Mouse (Mus musculus) embryonic facial prominence, embryonic 11.5 days (tissue): ENCODE data around the gene Thbd. TPM values are rescaled to one million over a fixed set of nuclear protein-coding genes. Genes with fewer than 3 reads are reported as not detected.

Experiments used
- ATAC-seq: fragments of 200-750 bp; cut with Nextera tagmentation; replicated peaks from 2 replicates; pipeline ENCODE4 v1.8.0; 2017; ENCODE audit warnings: low read depth; ENCODE audit not compliant: insufficient number of reproducible peaks, low FRiP score, low TSS enrichment
- DNase-seq: peaks from one replicate; pipeline ENCODE4 v3.0.0-alpha.2; 2015; ENCODE audit warnings: low spot score
- H3K27ac ChIP-seq: fragments of 300-500 bp; sonication (generic); replicated peaks from 2 replicates; pipeline ENCODE4 v1.5.1; 2014; ENCODE audit warnings: mild to moderate bottlenecking, low read depth, low read length, control low read depth
- H3K27me3 ChIP-seq: fragments of 300-500 bp; sonication (generic); 2 replicates; pipeline ENCODE4 v1.6.1; 2014; ENCODE audit warnings: mild to moderate bottlenecking, low read length, moderate library complexity, mixed read lengths; ENCODE audit not compliant: control insufficient read depth, insufficient read depth
- H3K36me3 ChIP-seq: fragments of 300-500 bp; sonication (generic); replicated peaks from 2 replicates; pipeline ENCODE4 v1.6.1; 2014; ENCODE audit warnings: low read depth, mild to moderate bottlenecking, low read length, moderate library complexity, mixed read lengths; ENCODE audit not compliant: control insufficient read depth, insufficient read depth
- H3K4me1 ChIP-seq: fragments of 300-500 bp; sonication (generic); 2 replicates; pipeline ENCODE4 v1.6.1; 2014; ENCODE audit warnings: low read length, mixed read lengths; ENCODE audit not compliant: control insufficient read depth, insufficient read depth
- H3K4me2 ChIP-seq: fragments of 300-500 bp; sonication (generic); 2 replicates; pipeline ENCODE4 v1.6.1; 2014; ENCODE audit warnings: low read depth, mild to moderate bottlenecking, control low read depth, low read length, moderate library complexity
- H3K4me3 ChIP-seq: fragments of 300-500 bp; sonication (generic); 2 replicates; pipeline ENCODE4 v1.5.1; 2014; ENCODE audit warnings: low read depth, low read length, control low read depth
- H3K9ac ChIP-seq: fragments of 300-500 bp; sonication (generic); replicated peaks from 2 replicates; pipeline ENCODE4 v1.6.1; 2014; ENCODE audit warnings: mild to moderate bottlenecking, control low read depth, low read length
- H3K9me3 ChIP-seq: fragments of 300-500 bp; sonication (generic); replicated peaks from 2 replicates; pipeline ENCODE4 v1.6.1; 2016; ENCODE audit warnings: mild to moderate bottlenecking, low read length, inconsistent platforms, mixed read lengths; ENCODE audit not compliant: control insufficient read depth
- WGBS: fragments of 180-500 bp; shearing (Covaris S2); extraction: QIAGEN DNeasy Blood & Tissue Kit; methylation state at CpG from one replicate; pipeline ENCODE4 v1.1.7; 2014; 5-methylcytosine and 5-hydroxymethylcytosine counted together
- polyA plus RNA-seq: library from polyadenylated mRNA; unstranded; fragments of >200 nt; fragmentation: Nextera tagmentation; extraction: Ambion mirVana; gene quantifications from 2 replicates; pipeline ENCODE4 v1.2.1, GENCODE M21; 2014

Thbd gene
- polyA plus RNA-seq, 1 experiment from 2014 or later: 12.9 TPM

DNA sequence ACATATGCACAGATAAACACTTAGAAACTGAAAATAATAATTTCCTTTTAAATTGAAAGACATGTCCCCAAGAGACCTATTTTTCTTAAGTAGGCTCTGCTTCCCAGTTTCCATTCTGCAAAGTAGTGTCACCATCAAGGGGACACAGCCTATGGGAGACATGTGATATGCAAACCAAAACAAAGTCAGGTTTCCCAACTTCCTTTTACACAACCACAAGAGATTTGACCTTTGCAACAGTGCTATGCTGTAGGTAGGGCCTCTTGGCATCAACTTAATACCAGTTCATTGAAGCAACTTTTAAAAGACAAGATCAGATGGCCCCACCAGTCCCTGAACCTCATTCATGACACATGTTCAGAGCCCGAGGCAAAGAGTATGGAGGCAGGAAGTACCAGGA, 14.8 kb downstream of the Thbd start:
- Histone ChIP-seq H3K4me2 (no peak overlapping the region), H3K4me3 (no peak overlapping the region), H3K27me3 (peaks cover 11% of the 10 kb centered on the region), H3K4me1 (0 out of 2 replicates have a peak, but pooled peaks cover 2% of the 10 kb centered on the region), H3K36me3 (no peaks in the 10 kb centered on the region), H3K27ac (no peak overlapping the region), H3K9ac (no peak overlapping the region), H3K9me3 (no peaks in the 10 kb centered on the region)
- no peak for DNase-seq
- 59% methylated on average over 1 of the region's 1 CpGs for WGBS
- ATAC-seq: no peak

DNA sequence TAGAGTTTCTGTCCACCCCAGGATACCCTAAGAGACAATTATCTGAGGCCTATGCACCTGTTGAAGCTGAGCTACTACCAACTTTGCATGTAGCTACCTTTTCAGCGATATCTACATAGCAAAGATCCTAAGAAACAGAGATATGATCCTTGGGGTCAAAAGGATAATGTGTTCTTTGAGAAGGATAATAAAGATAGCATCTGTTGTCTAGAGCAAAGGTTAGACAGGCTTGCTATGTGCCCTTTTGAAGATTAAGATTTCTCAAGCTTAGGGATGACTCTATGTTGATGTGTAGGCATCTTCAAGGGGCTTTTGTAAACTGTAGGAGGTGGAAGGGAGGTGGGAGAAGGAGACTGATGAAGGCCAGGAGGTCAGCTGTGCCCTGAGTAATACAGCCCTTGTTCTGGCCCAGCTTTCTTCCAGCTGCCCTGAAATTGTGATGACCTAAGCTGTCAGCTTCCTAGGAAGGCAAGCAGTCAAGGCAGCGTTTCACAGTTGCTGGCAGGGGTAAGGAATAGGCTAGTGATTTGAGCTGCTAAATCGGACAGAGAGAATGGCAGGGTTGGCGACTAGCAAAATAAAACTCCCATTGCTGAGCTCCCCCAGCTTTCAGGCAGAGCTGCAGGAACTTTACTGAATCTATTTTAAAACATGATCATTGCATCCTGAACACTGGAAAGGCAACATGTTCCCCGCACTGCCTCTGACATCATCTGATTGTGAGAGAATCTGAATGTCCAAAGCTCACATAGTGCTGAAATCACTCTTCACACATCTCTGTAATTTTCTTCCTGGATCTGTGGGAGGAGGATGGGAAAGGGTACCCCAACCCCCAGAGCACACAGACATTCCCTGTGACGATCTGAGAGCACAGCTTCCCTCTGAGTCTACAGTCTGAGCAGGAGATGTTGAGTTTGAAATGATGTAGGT, 20.1 kb downstream of the Thbd start:
- H3K27me3 ChIP-seq: no peaks in the 10 kb centered on the region
- ATAC-seq (no peak), DNase-seq (no peak)
- no peaks in the 10 kb centered on the region for H3K36me3 ChIP-seq
- H3K9ac ChIP-seq: no peak overlapping the region
- no peak overlapping the region for H3K4me3 ChIP-seq
- H3K4me1 ChIP-seq: no peaks in the 10 kb centered on the region
- no peak overlapping the region for H3K4me2 ChIP-seq
- no peaks in the 10 kb centered on the region for H3K9me3 ChIP-seq
- WGBS: 69% methylated on average over 6 of the region's 6 CpGs
- no peak overlapping the region for H3K27ac ChIP-seq

DNA sequence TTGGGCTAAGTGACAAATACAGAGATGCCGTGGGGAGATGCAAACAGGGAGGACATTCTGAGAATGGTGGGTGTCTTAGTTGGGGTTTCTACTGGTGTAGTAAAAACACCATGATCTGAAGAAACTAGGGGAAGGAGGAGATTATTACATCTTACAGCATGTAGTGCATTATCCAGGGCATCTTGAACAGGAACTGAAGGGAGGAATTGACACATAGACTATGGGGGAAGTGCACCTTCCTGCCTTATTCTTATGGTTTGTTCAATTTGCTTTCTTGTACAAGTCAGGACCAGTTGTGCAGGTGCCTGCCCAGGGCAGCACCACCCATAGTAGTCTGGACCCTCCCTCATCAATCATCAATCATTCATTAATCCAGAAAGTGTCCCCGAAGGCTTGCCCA, 21.1 kb downstream of the Thbd start:
- DNase-seq (no peak), ATAC-seq (no peak)
- H3K9ac ChIP-seq: no peak overlapping the region
- no peaks in the 10 kb centered on the region for H3K27me3 ChIP-seq
- H3K27ac ChIP-seq: no peak overlapping the region
- WGBS: 93% methylated on average over 2 of the region's 2 CpGs
- no peaks in the 10 kb centered on the region for H3K36me3 ChIP-seq
- no peak overlapping the region for H3K4me3 ChIP-seq
- H3K4me2 ChIP-seq: no peak overlapping the region
- H3K4me1 ChIP-seq: no peaks in the 10 kb centered on the region
- no peaks in the 10 kb centered on the region for H3K9me3 ChIP-seq

DNA sequence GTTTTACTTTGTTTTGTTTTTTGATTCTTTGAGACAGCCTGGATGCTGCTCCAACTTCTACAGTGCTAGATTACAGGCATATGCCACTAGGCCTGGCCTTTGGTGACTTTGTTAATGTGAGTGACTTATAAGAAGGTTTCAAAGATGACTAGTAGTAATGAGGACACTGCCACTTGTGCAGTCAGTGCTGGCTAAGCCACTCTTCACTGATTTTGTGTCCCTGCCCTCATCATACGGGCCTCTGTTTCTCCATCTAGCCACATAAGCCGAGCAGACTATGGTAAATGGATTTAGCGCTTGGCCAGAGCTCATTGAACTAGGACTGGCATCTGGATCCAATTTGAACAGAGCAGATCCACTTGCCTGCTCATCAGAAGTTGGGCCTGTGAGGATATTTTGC, 21.5 kb downstream of the Thbd start:
- no peaks in the 10 kb centered on the region for H3K27me3 ChIP-seq
- peak; percentile 58 for DNase-seq
- H3K4me2 ChIP-seq: no peak overlapping the region
- H3K4me1 ChIP-seq: no peaks in the 10 kb centered on the region
- WGBS: 53% methylated on average over 3 of the region's 3 CpGs
- H3K4me3 ChIP-seq: no peak overlapping the region
- H3K27ac ChIP-seq: no peak overlapping the region
- no peak overlapping the region for H3K9ac ChIP-seq
- H3K36me3 ChIP-seq: no peaks in the 10 kb centered on the region
- no peaks in the 10 kb centered on the region for H3K9me3 ChIP-seq
- ATAC-seq: no peak

DNA sequence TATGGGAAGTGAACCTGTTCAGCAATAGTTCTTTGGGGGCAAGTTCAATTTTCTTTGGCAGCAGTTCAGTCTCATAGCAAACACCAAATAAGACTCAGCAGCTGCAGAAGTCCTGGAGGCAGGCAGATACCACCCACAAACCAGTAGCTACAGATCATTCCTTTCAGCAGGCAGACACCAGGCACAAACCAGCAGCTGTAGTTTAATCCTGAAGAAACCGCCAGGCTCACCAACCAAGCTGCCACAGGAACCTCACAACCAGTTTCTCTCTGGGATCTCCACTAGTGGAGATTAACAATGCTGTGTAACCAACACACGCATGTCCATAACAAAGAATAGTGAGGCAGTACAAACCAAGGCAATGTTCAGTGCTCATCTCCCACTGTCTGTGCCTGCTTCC, 26.9 kb downstream of the Thbd start:
- DNase-seq: no peak
- WGBS: 82% methylated on average over 2 of the region's 2 CpGs
- ATAC-seq: no peak

DNA sequence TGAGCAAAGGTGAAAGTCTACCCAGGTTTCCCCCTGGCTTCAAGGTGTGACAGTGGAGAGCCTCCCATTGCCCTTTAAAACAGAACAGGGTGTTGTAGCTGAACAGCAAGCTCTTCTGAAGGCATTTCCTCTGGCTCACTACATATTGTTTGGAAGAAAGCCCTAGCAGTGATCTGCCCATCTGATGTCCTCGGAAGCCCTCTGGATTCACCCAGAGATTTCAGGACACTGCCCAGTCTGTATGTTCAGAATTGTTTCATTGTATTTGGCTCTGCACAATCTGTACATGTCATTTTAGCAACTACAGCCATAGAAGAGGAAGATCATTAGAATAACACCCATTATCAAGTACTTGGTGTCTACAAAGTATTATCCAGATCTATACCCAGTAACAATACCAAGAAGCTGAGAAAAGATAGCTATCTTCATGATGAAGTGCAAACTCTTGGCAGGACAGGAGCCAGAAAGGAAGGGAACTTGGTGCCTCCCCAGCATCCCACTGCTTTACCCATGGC, 28.0 kb downstream of the Thbd start:
- H3K4me3 ChIP-seq: no peak overlapping the region
- no peaks in the 10 kb centered on the region for H3K36me3 ChIP-seq
- H3K27me3 ChIP-seq: no peaks in the 10 kb centered on the region
- no peaks in the 10 kb centered on the region for H3K4me1 ChIP-seq
- ATAC-seq (no peak), DNase-seq (no peak)
- WGBS: 93% methylated on average over 1 of the region's 1 CpGs
- no peak overlapping the region for H3K9ac ChIP-seq
- H3K4me2 ChIP-seq: no peak overlapping the region
- H3K27ac ChIP-seq: no peak overlapping the region
- H3K9me3 ChIP-seq: no peaks in the 10 kb centered on the region

More for the DNA sequence above, 26.9 kb downstream of the Thbd start:
- Histone ChIP-seq H3K27ac (no peak overlapping the region), H3K4me3 (no peak overlapping the region), H3K4me1 (no peaks in the 10 kb centered on the region), H3K27me3 (no peaks in the 10 kb centered on the region), H3K36me3 (no peaks in the 10 kb centered on the region), H3K9ac (no peak overlapping the region), H3K9me3 (no peaks in the 10 kb centered on the region), H3K4me2 (no peak overlapping the region)

DNA sequence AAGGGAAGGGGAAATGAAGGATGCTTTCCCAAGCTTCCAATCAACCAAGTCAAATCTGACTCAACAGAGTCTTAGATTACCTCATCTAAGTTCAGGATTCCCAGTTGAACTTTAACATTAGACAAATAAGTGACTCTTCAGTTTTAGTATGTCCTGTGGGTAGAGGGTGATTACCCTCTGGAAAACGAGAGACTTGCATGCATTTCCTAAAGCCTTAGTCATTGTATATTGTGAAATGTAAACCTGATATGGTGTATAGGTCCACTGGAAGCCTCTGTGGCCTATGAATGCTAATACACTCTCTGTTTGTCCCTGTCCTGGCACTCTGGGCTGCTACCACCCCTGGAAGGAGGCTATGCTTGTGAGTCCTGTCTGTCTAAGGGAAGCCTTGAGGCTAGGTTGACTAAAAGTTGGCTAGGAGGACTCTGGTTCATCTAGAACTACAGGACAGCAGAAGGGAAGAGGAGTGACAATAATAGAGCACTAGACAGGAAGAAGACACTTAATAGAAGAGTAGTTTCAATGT, 29.1 kb downstream of the Thbd start:
- WGBS: 80% methylated on average over 1 of the region's 1 CpGs
- Histone ChIP-seq H3K4me3 (no peak overlapping the region), H3K27ac (no peak overlapping the region), H3K9ac (no peak overlapping the region), H3K27me3 (no peaks in the 10 kb centered on the region), H3K4me2 (no peak overlapping the region), H3K36me3 (no peaks in the 10 kb centered on the region), H3K4me1 (no peaks in the 10 kb centered on the region), H3K9me3 (no peaks in the 10 kb centered on the region)
- no peak for DNase-seq
- ATAC-seq: no peak
